Mouse (Mus musculus) kidney, adult 9 months (tissue): ENCODE measurements around the gene Cd320.
"Not testable (repeated sequence)": the region's sequence is repeated elsewhere in the genome, so short reads cannot be mapped to it uniquely, and the experiment has no call there.

Experiments used
- DNase-seq: peaks from one replicate; pipeline ENCODE4 v3.0.0; 2022

Gene Cd320

GRCm38 (mm10) chr17:33842966-33843795 lies at the start of gene Cd320:
TSS of gene Cd320 (plus strand) at chr17:33843091.
- DNase-seq = peak; percentile 95

- peak; percentile 72 for DNase-seq
Measured at GRCm38 (mm10) chr17:33798306-33798705, 44.6 kb upstream of the Cd320 start.

GRCm38 (mm10) chr17:33799277-33799676 lies 43.6 kb upstream of the Cd320 start:
- DNase-seq = no peak

- DNase-seq = no peak
Measured at GRCm38 (mm10) chr17:33802221-33802620, 40.7 kb upstream of the Cd320 start.

- DNase-seq = no peak
Measured at GRCm38 (mm10) chr17:33804205-33804604, 38.7 kb upstream of the Cd320 start.

GRCm38 (mm10) chr17:33804745-33805144 lies 38.1 kb upstream of the Cd320 start:
- DNase-seq = no peak

- DNase-seq = no peak
Measured at GRCm38 (mm10) chr17:33807181-33807888, 35.6 kb upstream of the Cd320 start.

GRCm38 (mm10) chr17:33808192-33808591 lies 34.7 kb upstream of the Cd320 start:
- DNase-seq = no peak

- peak; percentile 95 for DNase-seq
Measured at GRCm38 (mm10) chr17:33810334-33811141, 32.4 kb upstream of the Cd320 start, which contains the start of gene Kank3. TSS of gene Kank3 (plus strand) at chr17:33810519.

GRCm38 (mm10) chr17:33811142-33811516 lies 31.8 kb upstream of the Cd320 start:
- DNase-seq = no peak

- peak; percentile 46 for DNase-seq
Measured at GRCm38 (mm10) chr17:33812475-33812874, 30.4 kb upstream of the Cd320 start.

- peak; percentile 68 for DNase-seq
Measured at GRCm38 (mm10) chr17:33812990-33813389, 29.9 kb upstream of the Cd320 start.

- DNase-seq = no peak
Measured at GRCm38 (mm10) chr17:33815399-33815798, 27.5 kb upstream of the Cd320 start.

GRCm38 (mm10) chr17:33816612-33817011 lies 26.3 kb upstream of the Cd320 start:
- peak; percentile 28 for DNase-seq

GRCm38 (mm10) chr17:33817184-33817968 lies 25.5 kb upstream of the Cd320 start:
- DNase-seq = peak; percentile 87

GRCm38 (mm10) chr17:33817969-33818643 lies 24.8 kb upstream of the Cd320 start:
- DNase-seq = no peak

GRCm38 (mm10) chr17:33822436-33822959 lies 20.4 kb upstream of the Cd320 start:
- DNase-seq = no peak

GRCm38 (mm10) chr17:33823171-33823570 lies 19.7 kb upstream of the Cd320 start:
- not testable (repeated sequence) for DNase-seq

GRCm38 (mm10) chr17:33824084-33824996 lies 18.6 kb upstream of the Cd320 start, which contains the start of the genes Rps28 and Ndufa7:
TSS of gene Rps28 (minus strand) at chr17:33824562.
TSS of gene Ndufa7 (plus strand) at chr17:33824572.
- peak; percentile 99 for DNase-seq

GRCm38 (mm10) chr17:33824997-33825330 lies 17.9 kb upstream of the Cd320 start:
- DNase-seq = not testable (repeated sequence)
